Mouse (Mus musculus): ENCODE results near the gene Lpp.

The Lpp gene

DNA sequence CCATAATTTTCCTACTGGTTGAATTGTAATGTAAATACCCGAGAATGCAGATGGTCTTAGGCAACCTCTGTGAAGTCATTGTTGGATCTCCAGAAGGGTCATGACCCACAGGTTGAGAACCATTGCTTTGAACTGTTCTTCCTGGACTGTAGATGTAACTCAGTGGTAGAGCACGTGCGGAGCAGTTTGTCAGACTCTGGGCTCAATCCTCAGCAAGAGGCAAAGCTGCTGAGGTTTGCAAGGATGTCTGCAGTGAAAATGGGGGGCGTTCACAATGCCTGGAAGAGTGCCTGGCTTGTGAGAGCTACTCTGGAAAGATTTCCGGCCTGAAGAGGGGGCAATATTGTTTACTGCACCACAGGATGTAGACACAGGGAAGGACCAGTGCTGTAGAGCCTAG, 6.2 kb downstream of the Lpp start:
- no peak for DNase-seq (ENCODE audit: low spot score)

DNA sequence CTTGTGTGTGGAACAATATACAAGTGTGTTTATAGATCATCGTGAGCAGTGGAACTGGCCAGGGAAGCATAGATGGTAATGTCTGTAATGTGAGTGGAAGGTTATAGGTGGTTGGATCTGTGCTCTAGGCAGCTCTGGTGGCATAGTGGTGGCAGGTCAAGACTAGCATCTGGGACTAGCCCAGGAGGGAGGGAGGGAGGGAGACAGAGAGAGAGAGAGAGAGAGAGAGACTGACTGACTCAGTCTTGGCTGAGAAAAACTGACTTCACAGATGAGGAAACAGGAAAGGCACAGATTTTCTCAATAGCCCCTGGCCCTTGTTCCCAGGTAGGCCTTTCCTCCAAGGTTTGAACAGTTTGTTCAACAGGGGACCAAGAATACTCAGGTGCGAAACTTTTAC, 7.5 kb downstream of the Lpp start:
- DNase-seq (ENCODE audit: low spot score): no peak

DNA sequence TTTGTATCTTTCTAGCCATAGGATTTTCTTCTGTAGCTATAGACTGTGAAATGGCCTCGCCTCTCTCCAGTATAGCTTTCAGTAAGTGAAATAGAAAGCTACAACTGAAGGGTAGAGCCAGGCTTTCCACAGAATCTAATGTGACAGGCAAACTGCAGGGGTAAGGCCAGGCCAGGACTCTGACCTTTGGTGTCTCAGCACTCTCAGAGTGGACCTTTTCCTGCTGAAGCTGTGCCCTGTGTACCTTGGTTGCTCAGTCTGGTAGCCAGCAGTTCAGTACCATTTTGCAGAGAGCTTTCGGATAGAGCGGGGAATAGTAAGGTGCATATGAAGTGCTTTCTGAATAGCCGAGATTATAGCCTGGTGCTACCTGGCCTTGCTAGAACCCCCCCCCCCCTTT, 9.5 kb downstream of the Lpp start:
- no peak for DNase-seq (ENCODE audit: low spot score)

DNA sequence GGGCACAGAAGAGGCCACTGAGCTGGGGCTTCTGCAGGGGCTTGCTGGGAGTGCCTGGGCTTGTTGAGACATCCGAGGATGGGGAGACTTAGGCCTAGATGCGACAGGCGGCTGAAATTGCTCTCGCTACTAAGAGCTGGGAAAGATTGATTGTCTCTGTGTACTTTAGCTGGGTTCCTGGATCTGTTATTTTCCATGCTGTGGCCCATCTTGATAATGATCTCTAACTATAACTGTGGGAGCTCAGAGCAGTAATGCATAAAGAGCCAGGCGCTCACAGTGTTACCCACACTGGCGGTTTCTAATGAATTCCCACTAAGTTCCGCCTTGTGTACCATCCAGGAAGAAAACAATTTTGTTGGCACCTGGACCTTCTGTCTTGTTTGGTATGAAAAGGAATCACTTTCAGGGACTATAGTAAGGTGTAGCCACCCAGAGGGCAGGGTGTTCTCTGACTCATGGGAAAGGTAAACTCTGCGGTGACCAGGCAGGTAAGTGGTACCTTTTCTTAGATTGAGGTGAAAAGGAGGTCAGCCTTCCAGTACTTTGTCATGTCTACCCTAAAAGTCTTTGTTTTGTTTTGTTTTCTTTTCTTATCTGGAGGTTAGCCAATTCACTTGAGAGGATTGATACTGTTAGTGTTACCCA, 10.6 kb downstream of the Lpp start:
- DNase-seq (ENCODE audit: low spot score): no peak

DNA sequence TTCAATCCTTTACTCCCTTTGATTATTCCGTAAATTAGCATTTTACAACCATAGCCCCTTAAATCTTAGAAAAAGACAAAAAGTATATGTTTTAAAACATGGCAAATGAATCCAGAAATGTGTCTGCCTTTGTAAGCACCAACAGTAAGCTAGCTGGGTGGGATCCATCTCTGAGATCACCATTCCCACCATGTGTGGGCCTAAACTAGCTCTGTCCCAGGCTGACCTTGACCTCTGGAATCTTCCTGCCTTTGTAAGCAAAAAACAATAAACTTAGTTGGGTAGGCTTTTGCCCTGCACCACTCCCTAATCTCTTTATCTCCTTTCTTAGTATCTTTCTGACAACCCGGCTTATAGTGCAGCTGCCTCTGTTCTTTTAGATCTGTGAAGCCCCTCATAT, 13.2 kb downstream of the Lpp start:
- no peak for DNase-seq (ENCODE audit: low spot score)

DNA sequence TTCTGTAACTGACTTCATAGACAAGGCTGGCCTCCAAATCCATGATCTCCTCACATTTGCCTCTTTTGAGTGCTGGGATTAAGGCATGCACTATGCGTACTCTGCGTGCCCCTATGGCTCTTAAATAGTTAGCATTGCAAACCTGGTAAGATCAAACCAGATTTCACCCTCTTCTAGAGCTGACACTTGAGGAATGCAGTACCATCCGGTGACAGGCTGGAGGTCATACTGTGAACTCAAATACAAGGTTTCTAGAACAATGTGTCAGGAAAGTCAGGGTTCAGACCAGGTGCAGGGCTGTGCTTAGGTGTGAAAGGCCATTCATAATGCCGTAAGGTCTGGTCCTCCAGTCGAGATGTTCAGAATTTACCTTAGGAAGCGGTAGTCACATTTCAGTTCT, 18.0 kb downstream of the Lpp start:
- DNase-seq (ENCODE audit: low spot score): no peak

DNA sequence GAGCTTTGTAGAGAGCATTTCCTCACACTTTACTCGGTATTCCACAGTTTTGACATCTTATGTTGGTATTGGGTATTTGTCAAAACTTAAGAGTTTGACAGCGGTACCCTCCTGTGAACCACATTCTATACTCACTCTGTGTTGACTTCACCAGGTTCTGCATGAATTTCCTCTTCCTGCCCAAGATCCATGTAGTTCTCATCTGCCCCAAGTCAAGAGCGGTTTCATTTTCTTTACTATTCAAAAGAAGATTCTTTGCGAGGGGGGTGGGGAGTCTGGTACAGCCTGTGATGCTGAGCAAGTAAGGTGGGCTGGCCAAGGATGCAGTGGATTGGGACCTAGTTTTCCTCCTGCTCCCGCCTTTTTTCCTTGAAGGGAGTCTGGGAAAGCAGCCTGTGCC, 18.9 kb downstream of the Lpp start:
- DNase-seq (ENCODE audit: low spot score): no peak

DNA sequence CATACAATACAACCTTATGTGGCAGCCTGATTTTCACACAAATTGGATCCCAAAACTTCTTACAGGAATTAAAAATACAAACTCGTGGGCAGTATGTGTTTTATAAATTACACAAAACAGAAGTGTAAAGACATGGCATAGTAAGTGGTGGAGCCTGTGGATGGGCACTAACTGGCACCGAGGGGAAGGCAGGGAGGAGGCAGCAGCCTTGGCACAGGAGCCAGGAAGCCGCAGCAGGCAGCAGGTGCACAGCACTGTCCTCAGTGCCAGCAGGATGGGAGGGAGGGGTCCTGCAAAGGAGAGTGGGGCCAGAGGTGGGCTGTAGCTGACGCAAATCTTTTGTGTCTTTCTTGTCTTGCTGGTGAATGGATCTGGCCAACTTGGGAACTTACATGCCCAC, 19.8 kb downstream of the Lpp start:
- no peak for DNase-seq (ENCODE audit: low spot score)

DNA sequence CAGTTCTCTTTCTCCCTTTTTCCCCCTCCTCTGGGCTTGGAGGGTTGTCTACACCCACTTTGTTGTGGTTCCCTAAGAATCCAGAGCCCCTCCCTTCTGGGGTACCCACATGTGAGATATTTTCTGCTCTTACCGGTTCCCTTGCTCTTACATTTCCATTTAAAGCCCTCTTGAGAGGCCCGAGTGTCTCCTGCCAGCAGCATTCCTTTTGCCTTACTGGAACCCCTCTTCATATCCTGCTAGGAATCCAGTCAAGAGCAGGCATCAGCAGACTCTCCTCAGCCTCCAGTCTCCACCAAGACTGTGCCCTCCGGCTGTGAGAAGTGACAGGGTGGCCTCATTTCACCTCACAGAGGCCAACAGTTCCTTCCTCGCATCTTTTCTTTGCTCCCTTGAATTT, 24.7 kb downstream of the Lpp start:
- DNase-seq (ENCODE audit: low spot score): no peak

DNA sequence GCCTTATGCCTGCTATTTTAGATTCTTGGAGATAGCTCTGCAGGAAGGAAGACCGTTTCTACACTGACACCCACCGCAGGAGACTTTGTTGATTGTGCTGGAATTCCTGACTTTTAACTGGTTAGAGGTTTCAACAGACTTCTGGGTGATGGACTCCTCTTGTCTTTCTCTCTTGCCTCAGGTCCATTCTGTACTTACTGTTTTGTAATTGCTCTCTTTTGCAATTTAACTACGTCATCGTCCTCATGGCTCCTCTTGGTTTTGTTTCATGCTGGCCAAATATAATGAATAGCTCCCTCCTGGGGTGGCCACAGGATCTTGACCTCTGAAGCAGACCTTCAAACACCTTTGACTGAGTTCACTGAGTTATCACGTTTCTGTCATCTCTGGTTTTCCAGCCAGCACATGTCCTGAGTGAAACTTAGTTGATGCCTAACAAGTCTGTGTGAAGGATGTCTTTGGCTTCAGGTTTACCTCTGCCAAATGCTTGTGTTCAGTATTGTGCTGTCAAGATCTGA, 27.4 kb downstream of the Lpp start:
- no peak for DNase-seq (ENCODE audit: low spot score)

DNA sequence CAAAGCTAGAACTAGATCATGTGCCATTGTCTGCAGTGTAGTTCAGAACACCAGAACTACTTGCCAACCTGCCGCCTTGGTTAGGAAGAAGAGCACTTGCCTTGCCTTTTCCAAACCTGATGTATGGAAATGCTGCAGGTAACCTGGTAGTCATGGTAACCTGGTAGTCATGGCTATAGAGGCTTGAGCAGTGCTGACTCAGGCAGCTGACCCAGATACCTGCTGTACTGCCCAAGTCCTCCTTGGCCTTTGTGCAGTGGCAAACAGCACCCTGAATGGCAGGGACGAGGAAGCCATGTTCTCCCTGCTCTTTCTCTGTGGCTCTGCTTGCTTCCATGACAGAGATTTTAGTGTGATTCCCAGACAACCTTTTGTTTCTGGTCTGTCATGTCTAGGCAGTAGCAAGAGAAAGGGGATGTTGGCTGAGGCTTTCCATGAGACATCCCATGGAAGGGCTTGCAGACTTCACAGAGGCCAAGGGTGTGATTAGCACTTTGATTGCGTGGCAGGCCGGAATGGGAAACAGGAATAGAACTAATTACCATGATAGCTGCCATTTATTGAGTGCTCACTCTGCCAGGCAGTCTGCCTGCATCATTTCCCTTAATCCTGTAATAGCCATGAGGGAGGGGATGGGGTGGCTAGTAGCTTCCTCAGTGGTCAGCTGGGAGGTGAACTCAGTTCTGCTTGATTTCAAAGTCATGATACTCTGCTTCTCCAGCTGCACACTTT, 28.5 kb downstream of the Lpp start:
- DNase-seq (ENCODE audit: low spot score): no peak

DNA sequence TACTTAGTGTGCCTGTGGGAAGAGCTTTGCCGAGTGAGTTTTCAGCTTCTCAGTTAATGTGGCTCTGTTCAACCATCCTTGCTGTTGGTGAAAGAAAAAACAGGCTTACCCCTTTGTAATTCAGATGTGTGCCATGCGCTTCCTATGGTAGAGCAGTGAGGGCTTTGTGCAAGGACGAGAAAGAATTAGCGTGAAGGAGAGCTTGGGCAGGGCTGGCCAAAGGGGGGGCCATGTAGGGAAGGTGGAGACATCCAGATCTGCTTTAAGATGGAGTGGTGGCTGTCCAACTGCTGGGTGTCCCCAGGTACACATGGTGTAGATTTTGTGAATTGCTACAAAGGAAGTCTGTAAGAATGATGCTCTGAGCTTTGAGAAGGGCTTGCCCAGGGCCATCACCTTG, 29.9 kb downstream of the Lpp start:
- DNase-seq (ENCODE audit: low spot score): no peak

DNA sequence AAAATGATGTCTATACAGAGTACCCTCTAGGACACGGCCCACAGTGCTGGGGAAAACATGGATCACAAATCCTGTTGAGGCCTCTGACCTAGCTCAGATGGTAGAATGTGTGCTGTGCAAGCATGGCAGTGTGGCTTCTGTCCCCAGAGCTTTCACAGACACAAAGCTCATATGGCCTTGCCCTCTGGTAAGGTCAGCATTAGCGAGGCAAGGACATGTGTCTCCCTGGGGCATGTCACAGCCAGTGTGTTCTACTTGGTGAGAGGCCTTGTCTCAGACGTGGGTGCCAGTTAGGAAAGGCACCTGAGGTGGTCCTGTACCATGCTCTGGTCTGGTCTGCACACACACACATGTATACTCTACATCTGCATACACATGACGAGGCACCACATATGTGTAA, 30.4 kb downstream of the Lpp start:
- no peak for DNase-seq (ENCODE audit: low spot score)

DNA sequence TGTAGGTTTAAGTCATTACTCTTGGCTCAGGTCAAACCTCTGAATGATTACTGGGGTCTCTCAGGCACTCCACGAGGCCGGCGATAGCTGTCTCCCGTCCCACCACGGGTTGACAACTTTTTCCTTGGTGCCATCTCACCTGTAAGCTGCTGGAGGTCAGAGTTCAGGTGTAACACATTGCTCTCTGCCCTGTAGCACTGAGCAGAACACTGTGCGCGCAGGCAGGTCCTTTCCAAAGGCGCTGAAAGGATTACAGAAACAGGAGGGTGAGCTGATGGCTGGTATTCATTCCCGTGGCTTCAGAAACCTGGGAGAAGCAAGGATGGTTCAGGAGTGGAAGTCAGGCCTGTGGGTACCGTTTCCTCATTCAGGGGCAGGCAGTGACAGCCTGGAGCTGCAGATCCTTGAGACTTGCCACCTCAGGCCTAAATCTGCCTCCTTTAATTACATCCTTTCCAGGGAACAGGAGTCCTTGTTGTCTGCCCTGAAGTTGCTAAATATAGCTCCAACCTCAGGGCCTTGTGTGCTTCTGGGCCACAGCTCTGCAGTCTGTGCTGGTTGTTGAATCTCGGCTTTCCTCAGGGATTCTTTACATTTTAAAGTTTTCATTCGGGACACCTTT, 31.2 kb downstream of the Lpp start:
- DNase-seq (ENCODE audit: low spot score): no peak

DNA sequence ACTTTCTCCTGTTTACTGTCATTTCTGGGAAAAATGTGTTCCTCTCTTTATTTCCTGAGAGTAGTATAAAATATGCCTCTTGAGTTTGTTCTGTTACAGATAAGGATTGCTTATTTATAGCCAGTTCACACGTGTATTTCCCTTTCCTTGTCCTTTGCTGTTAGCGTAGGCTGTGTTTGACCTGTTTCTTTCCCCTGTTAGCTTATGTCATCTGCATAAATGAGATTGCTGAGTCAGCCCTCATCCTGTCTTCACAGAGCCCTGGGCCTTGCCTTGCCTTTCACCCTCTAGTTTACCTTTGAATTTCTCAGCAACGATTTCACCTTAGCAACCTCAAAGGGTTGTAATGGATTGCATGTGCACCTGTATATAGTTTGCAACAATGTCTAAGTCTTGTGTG, 32.5 kb downstream of the Lpp start:
- DNase-seq (ENCODE audit: low spot score): no peak

DNA sequence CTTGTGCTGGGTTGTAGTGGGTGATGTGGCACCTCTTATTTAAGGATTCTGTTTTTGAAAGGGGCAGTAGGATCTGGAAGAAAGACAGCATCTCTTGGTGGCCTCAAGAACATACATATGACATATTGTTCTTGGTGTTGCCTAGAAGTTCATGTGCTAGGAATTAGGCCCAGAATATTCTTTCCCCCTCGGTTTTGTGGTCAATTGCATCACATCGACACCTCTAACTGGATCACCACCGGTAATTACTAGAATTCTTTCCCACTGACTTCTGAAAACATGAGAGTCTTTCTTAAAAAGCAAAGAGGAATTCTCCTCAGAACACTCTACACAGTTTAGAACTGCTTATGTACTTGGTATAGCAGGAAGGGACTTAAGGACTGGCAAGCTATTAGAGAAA, 34.3 kb downstream of the Lpp start:
- no peak for DNase-seq (ENCODE audit: low spot score)

DNA sequence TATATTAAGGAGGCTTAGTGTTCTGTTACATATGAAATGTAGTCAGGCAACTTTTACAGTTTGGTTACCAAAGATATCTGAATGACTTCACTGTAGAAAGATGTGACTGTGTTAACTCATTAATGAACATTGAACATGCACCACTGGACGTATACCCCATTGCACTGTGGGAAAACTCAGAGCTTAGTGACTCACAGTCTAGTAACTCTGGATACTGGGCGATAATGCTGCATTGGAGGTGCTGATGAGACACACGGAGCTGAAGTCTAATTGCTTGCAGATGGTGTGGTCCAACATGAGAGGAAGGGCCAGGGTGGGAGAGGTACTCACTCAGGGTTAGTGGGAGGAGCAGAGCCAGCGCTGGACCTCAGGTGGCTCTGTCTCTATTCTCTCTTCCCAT, 34.7 kb downstream of the Lpp start:
- DNase-seq (ENCODE audit: low spot score): no peak

DNA sequence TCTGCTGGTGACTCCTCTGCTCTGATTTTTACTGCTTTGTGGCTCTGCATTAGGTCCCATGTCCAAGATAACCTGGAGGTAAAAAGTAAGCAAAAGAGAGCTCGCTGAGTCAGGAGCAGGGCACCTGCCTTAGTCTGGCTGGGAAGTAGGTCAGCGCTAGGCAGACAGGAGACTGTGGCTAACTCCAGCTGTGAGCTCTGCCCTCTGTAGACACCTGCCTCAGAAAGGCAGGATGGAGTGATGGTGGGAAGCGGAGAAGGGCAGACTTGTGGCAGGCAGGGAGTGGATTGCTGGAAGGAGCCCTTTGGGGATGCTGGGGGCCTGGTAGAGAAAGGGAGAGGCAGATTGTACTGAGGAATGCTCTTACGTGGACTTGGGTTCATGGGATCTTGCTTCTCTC, 35.4 kb downstream of the Lpp start:
- no peak for DNase-seq (ENCODE audit: low spot score)

DNA sequence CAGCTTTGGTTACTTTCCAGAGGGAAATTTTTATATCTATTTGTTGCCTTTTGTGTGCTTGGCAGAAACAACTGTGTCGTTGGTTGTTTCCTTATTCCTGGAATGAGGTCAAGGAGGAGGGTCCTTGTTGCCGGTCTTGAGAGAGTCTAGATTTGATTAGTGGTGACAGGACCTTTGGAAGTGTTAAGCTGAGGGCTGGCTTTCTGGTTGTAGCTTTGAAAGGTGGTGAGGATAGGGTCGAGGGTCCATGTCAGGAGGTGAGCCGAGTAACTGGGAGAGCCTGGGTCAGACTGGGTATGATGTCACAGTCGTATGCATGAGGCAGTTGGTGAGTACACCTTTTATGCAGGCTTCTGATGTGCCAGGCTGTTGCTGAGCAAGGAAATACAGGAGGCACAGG, 36.4 kb downstream of the Lpp start:
- DNase-seq (ENCODE audit: low spot score): no peak

DNA sequence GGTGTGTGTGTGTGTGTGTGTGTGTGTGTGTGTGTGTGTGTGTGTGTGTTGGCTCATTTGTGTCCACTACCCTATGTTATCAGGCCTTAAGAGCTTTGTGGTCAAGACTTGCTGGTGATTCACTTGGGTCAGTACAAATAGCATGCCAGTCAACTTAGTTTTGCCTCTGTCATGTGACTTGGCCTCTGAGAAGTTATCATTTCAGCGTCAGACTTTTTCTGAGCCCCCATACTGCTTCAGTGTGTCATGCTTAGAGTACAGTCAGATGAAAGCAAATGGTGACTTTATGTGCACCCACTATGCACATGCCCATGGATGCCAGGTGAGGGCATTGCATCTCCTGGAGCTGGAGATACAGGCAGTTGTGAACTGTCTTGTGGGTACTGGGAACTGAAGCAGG, 38.5 kb downstream of the Lpp start:
- no peak for DNase-seq (ENCODE audit: low spot score)

DNA sequence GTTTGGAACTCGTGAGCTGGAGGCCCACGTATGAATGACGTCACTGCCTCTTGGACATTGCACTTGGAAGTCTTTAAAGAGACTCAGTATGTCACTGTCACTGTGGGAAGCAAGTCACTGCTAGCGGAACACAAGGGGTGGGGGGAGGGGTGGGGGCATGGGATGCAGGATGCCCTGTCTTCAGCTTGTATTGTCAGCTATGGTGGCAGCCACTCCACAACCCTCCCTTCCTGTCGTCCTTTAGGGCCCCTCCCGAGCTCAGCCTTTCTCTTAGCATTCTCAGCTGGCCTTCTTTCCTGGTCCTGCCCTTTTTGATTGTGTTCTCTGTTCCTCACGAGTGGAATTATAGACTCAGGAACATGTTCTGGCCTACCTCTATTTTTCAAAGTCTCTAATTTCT, 40.3 kb downstream of the Lpp start:
- DNase-seq (ENCODE audit: low spot score): no peak

DNA sequence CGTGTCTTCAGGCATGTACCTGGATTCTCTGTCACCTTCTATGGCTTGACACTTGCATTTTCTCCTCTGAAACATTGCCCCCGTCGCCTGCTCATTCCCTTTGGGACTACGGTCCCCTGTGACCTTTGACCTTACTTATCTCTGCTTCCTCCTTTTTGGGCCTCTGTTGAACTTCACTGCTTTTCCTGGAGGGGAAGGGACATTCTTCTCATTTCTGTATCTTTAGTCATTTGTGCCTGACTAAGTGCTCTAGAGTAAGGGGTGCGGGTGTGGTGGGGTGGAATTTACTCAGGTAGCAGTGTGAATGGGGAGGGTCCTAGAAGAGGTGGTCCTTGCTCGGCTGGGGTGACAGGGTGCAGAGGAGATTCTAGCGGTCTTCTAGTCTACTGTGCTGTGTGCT, 40.7 kb downstream of the Lpp start:
- no peak for DNase-seq (ENCODE audit: low spot score)

DNA sequence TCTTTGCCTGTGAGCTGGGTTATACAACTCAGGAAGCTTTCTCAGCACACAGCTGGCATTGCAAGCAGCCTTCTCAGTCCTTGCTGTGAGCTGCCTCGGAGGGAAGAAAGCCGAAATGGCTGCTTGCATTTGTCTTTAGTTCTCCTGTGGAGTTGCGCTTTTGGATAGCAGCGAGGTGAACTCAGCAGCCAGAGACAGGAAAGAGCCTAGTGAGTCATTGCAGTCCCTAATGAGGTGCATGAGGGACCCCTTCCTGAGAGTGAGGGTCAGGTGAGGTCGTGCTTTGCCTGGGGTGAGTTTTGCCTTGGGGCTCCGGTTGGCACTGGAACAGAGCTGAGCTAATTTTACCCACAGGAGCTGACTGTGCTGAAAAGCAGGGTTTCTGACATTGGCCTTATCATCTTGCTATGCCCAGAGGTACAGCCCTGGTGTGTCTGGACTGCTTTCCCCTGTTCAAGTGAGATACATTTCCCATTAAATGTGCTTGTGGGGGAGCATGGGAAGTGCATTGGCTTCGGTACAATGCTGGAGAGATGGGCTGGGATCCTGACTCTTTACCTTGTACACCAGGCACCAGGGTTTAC, 41.3 kb downstream of the Lpp start:
- DNase-seq (ENCODE audit: low spot score): no peak
